Mouse (Mus musculus) E14TG2a.4 (cell line): ENCODE results near the gene Dhx9.

Experiments used
- CTCF ChIP-seq: conservative IDR thresholded peaks from 2 replicates; pipeline ENCODE4 v1.5.1; 2014; ENCODE audit warnings: low read length
- NANOG ChIP-seq: IDR thresholded peaks from 2 replicates; pipeline ENCODE4 v1.6.1; 2014; ENCODE audit warnings: borderline replicate concordance, low read length, mixed read lengths
- POU5F1 ChIP-seq: IDR thresholded peaks from 2 replicates; pipeline ENCODE4 v1.6.1; 2014; ENCODE audit warnings: low read length, borderline replicate concordance

DNA sequence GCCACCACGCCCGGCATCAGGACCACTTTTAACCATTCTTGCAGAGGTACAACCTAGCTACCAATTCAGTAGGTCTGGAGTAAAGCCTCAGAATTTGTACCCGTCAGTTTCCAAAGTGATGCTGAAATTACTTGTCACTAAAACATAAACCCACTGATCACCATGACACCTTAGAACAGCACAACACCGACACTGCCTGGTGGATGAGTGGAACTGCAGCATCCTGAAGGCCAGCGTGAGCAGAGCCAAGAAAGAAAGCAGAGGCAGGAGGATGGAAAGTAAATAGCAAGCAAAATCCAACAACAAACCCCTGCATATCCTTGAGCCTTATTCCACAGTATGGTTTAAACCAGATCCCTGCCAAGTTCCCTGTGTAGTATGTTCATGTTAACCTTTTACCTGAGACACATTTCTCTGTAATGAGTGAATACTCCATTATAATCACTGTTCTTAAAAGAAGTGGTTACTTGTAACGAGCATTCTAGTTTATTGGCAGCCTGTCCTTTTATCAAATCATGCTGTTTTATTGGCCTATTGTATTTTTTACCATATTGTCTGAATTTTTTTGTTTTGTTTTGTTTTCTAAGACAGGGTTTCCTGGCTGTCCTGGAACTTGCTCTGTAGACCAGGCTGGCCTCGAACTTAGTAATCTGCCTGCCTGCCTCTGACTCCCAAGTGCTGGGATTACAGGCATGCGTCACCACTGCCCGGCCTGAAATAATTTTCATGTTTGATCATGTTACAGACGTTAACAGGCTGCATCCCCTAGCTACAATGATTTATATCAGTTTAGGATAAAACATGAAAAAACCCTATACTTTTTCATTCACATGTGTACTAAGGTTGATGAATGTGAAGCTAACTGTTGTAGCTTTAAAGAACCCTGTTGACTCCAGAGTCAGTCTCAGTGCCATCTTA, 36.0 kb downstream of the Dhx9 start:
- peak; percentile 80 for TF ChIP-seq CTCF
- TF ChIP-seq POU5F1: no peak
- no peak for TF ChIP-seq NANOG
